Mouse (Mus musculus) bone marrow macrophage, adult 2 months (primary cell): ENCODE results near the gene Tgfb1i1.

Experiments used
- CTCF ChIP-seq: IDR thresholded peaks from 2 replicates; pipeline ENCODE4 v1.5.1; 2012; ENCODE audit warnings: low read depth, mild to moderate bottlenecking, low read length, moderate library complexity
- POLR2A ChIP-seq: IDR thresholded peaks from 2 replicates; pipeline ENCODE4 v1.6.1; 2012; ENCODE audit warnings: mild to moderate bottlenecking, low read depth, low read length, borderline replicate concordance

DNA sequence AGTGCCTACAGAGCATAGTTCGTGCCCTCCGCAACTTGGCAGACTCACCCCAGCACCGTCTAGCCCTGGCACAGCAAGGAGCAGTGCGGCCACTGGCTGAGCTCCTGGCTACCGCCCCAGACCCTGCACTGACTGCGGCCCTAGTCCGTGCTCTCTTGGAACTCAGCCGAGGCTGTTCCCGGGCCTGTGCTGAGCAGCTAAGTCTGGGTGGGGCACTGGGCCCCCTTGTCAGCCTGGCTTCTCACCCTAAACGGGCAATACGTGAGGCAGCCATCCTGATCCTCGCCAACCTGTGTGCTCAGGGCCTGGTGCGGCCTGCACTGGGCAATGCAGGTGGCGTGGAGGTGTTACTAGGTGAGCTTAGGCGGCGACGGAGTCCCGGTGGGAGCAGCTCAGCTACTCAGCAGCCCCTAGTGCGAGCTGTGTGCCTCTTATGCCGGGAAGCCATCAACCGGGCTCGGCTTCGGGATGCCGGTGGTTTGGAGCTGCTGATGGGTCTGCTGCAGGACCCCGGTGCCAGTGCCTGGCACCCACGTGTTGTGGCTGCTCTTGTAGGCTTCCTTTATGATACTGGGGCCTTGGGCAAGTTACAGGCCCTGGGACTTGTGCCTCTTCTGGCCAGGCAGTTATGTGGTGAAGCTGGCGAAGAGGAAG lies 6.4 kb upstream of the Tgfb1i1 start:
- TF ChIP-seq CTCF (no peak), POLR2A (no peak)
